Mouse (Mus musculus) left cerebral cortex, adult 18-20 months (tissue): Measurements from ENCODE around the gene Icmt. TPM values are rescaled to one million over a fixed set of nuclear protein-coding genes. Genes with fewer than 3 reads are reported as not detected.

Experiments
- DNase-seq, 2 experiments: peaks; one replicate each; pipeline ENCODE4 v3.0.0; 2021 to 2022; ENCODE audit warnings: low spot score in 2 of 2, mixed read lengths in 1 of 2
- total RNA-seq, 2 experiments: library from RNA; stranded (reverse); gene quantifications; 2 replicates each; pipeline ENCODE4 v1.2.3; 2021

The Icmt gene
- total RNA-seq, 2 experiments from 2014 or later, result 49.8 to 58.4 TPM

DNA sequence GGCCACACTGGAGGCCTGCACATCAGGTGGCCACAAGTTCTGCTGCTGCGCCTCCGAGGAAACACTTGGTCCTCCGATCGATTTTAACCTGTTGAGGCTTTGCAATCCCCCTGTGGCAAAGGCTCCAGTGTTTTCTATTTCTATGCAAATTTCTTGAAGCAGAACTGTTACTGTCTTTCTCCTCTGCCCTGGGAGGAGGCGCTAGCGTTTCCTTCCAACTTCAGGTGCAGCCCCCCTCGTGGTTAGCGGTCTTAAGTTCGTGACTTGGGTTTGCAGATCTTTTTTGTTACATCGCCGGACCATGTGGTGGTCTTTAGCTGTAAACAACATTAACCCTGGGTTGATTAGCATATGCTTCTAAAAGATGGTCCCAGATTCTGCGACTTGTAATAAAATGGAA lies 36.6 kb downstream of the Icmt start:
- DNase-seq, result no peak

DNA sequence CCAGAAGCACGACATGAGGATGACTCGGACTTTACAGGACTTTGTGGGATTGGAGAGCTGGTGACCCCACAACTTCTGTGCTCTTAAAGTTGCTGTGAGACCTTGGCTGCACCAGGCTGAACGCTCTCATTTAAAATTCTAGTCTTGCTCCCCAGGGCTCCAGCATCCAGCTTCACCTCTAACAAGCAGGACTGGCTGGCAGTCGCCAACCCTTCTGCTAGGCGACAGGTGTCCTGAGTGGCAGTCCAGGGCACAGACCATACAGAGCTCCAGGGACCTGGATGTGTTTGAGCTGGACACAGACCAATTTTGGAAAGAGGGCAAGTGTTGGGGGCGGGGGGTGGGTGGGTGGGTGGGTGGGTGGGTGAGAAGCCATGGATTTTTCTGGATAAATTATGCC lies 40.7 kb downstream of the Icmt start:
- DNase-seq, result no peak

DNA sequence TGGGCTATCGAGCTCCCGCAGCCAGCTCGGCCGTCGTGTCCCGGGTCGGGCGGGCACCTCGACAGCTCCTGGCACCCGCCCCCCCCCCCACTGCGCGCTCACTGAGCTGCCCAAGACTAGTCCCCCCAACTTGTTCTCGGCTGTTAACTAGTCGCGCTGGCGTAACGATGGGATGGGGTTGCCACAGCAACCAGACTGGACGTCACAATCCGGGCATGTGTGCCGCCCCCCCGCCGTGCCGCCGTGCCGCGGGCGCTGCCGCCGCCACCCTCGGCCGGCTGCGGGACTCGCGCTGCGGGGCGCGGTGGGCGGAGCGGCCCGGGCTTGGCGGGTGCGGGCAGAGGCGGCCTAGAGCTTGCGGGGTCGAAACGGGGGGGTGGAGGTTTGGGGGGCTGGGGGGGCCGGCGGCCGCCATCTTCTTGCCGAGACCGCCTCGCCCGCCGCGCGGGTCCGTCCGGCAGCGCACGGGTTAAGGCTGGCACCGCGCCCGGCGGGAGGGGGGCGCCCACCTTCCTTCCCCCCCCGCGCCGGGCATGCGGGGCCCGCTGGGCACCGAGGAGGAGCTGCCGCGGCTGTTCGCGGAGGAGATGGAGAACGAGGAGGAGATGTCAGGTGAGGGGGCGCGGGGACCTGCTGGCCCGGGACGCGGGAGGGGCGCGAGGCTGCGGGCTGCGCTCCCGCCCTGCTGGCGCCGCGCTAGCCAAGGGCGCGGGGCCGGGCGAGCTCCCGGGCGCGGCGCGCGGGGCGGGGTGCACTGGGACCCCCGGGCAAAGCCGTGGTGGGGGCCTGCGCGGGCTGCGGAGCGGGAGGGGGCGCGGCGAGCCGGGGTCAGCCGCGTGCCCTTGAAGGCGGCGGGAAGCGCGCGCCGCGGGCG lies 41.6 kb downstream of the Icmt start, which contains the start of gene Chd5:
Gene Chd5 (plus strand): TSS at position 233 of the 874 bp plus-strand sequence.
- peak; percentile 69 to 80 for DNase-seq

DNA sequence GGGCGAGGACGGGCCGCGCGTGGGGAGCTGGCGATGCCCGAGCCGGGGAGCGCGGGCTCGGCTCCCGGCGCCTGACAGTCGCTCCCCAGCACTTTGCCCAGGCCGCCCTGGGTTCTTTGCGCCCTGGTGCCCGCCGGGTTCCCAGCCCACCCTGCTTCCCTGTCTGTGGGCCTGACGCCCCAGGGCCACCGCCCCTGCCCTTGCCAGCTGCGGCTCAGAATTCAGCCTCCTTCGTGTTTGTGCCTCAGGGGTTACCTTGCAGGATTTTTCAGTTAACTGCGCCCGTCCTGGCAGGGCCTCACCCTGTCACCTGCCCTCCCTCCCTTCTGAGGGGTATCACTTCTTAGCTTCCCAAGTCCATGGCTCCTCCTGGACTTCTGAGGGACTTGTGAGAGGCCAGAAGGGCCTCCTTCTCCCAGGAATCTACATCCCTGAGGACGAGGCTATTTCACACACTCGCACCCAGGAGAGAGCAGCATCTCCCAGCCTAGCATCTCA lies 42.3 kb downstream of the Icmt start:
- DNase-seq, result no peak

DNA sequence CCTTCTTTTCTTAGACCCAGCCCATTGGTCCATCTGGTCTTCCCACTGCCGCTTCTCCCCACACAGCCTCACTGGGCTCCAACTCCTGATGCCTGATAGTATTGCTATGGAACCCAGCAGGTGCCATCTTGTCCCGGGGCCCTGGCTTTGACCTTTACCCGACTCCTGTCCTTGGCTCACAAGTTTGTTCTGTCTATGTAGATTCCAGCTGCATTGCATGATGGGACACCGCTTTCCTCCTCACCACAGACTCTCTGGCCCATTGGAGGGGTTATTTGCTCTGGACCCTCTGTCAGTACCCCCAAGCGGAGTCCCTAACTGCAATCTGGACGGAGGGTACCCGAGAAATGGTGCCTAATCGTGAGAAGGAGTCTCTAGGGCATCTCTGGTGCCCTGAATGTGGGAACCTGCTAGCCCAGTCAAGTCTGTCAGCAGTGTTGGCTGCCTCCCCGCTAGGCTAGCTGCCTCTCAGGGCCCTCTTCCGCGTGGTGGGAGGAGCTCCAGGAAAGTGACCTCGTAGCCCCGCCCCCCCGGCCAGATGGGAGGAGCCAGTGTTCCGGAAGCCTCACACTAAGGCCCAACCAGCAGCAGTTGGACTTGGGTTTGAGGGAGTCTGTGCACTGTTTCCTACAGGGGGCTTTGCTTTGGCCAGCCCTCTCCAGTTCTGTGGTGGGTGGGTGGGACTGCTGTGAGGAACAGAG lies 43.7 kb downstream of the Icmt start:
- DNase-seq, result no peak

DNA sequence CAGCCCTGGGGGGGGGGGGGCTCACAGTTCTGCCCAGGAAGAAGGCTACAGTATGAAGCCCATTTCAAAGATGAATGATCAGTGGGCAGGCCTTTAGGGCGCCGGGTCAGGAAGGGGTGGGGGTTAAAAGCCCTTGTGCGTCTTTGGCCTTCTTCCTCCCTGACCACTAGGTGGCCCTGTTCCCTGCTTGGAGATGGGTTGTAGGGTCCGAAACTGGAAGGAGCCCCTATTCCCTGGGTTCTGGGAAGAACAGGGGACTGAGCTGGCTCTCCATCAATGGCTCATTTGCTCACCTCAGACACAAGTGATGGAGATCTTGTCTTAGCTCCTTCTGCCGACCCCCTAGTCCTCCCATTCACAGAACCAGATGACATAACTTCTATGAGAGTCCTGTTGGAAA lies 46.3 kb downstream of the Icmt start:
- peak in 1 of 2 experiments; percentile 35 for DNase-seq

DNA sequence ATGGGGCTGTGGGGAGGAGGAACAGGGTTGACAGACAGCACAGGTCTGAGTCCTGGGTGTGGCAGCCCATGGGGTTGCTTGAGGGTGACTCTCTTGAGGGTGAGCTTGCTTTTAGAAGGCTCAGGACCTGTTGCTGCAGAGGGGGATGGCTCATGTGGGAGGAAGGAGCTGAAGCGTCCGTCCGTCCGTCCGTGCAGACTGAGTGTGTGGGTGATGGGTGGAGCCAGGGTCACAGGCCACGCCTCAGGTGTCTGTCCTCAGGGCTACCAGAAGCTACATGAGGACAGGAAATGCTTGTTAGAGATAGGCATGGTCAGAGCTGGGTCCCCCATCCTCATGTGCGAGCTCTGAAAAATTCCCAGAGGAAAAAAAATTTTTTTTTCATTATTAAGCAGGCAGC lies 47.6 kb downstream of the Icmt start:
- DNase-seq, result no peak

DNA sequence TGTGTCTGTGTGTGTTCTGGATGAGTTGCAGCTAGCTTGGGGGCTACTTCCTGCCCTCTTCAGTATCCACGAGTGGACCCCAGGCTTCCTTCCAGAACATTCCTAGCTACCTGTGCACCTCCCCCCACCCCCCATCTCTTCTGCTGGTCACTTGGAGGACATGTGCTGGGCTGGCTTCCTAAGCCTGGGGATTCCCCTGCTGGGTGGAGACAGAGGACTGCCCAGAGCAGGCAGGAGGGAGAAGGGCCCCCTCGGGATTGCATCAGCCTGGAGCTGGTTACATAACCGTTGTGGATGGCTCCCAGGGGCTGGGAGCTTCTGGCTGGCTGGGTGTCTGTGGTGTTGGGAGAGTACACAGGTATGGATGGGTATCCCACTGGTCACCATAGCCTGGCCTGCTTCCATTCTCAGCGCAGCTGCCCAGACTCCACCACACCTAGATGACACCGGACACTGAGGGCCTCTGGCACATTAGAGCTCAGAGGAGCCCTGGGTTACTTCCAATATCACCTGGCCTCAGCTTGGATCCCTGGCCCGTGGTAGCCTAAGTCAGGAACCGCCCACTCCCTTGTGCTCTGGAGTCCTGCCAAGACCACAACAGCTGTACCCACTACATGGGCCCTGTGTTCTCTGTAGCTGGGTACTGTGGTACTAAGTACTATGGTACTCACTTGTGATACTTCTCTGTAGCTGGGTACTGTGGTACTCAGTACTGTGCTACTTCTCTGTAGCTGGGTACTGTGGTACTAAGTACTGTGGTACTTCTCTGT lies 48.3 kb downstream of the Icmt start:
- peak; percentile 61 to 71 for DNase-seq

DNA sequence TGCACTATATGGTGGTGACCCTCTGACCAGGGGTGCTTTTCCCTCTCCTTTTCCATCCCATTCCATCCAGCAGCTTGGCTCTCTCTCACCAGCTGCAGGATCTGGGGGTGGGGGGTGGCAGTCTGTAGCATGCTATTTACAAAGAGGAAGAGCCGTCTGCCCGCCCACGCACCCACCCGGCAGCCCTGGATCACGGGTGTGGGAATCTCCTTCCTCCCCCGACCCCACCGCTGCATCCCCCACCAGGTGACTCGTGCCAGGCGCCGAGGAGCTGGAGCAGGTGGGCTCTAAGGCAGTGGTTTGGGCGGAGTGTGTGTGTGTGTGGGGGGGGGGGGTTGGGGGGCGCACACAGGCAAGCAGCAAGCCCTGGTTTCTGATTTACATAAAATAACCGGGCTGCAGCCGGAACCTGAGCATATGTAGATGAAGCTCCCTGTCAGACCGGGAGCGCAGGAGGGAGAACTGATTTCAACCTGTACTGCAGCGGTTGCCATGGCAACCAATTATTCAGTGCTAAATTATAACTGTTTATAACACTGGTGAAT lies 52.9 kb downstream of the Icmt start:
- peak; percentile 68 to 80 for DNase-seq

DNA sequence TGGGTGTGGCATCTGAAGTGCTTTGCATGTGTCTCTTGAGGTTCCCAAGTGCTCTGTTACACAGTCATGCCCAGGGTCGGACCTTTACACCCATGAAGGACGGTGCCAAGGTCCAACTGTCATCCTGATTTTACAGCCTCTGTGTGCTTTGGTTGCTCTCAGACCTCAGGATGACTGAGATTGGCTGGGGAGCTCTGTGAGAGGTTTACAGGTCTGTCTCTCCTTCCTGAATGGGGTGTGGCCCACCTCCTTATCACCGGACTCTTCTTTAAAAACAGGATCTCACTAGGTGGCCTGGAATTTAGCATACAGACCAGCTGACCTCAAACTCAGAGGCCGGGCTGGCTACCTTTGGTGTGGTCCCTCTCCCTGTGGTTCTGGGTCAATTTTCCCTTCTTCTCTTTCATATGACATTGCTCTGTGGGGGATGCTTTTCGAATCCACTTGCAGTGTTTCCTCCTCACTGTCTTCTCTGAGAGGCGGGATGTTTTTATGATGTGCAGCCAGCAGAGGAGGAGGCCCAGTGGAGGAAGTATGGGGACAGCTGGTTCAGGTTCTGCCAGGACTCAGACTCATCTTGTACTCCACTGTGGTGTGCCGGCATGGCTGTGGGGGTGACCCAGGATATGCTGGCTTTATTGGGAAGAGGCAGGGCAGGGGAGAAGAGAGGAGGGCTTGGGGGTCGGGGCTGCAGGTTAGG lies 53.8 kb downstream of the Icmt start:
- peak; percentile 51 to 59 for DNase-seq

DNA sequence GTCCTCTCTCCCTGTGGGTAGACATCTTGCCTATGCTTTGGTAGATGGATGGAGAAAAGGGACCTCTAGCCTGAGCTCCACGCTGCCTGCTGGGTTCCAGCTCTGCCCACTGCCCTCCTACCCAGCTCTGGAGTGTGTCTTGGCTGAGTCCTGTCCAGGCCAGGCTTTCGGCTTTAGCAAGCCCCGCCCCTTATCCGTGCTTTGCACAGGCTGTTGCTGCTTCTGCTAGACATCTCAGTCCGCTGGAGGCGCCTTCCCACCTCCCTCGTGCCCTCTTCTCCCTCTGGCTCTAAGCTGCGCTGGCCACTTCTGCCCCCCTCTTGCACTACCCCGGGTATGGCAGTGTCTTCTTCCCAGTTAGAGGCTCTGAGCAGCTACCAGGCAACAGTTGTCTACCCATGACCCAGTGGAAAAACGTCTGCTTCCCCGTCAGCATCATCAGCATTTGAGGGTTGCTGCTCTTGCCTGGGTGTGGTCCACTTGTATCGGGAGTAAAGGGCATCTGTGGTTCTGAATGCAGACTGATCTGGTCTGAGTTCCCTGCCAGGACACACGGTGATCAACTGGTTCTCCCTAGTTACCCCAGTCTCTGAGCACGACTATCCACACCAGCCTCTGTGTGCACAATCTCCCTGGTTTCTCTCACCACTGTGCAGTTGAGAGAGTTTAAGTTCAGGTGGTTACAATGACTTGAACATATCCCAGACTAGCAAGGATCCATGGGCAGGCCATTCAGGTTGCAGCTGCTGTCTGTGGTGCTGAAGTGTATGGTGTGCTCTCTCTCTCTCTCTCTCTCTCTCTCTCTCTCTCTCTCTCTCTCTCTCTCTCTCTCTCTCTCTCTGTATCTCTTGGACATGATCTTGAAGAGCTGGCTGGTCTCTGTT lies 54.6 kb downstream of the Icmt start:
- peak; percentile 48 to 57 for DNase-seq

DNA sequence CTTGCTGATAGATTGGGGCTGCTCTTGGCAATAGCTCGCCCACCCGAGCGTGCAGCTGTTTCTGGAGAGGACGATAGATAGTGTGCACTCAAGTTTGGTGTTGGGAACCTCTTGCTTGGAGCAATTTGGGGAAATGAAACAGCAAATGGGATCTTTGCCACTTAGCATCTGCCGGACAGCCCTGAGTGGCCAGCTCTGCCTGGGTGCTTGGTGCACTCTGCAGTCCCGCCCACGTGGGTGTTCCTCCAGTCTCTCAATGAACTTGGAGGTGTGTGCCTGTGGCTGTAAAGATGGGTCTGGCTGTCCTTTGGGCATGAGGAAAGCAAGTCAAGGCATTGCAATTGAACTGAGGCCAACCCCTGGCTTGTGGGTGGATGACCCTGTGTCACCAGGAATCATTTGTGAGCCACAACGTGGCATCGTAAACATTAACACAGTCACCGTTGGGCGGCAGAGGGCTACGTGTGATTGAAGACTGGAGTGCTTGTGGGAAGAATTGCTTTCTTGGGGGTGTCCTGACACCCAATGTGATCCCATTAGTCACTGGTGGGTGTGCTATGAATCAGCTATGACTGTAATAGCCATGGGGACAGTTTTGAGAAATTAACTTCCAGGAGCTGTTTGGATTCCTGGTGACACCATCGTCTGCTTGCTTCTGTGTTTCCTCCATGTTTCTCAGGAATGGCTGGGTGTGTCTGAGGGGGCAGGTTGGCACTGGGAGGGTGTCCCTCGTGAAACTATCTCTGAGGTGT lies 57.0 kb downstream of the Icmt start:
- DNase-seq, result peak in 1 of 2 experiments; percentile 28

DNA sequence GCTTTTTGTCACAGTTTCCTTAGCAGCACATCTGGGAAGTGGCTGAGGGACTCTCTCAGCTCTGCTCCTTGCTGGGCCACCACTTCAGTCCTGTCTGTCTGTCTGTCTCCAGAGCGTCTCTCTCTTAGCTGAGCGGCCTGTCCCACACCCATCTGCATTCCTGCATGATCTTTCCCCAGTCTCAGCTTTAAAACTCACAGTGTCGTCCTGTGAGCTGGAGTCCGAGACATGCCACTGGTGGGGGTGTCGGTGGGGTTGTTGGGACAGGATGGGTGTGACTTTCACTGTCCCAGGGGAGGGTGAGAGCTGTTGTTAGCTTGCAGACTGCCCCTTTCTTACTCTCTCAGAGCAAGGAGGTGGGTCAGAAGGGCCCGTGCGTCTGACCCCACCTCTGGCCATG lies 58.6 kb downstream of the Icmt start:
- no peak for DNase-seq

Other genes with a start within 250 kb of the Icmt start
- 10 to 100 TPM; 80.0 to 91.9 TPM for gene Plekhg5, start 224.7 kb upstream of the Icmt start, total RNA-seq
- 10 to 100 TPM; 19.0 to 20.7 TPM for gene Tnfrsf25, start 181.3 kb upstream of the Icmt start, total RNA-seq
- gene Espn, start 144.9 kb upstream of the Icmt start, total RNA-seq, result 1 to 10 TPM; 3.0 to 3.4 TPM
- not detected for gene Hes2, start 138.4 kb upstream of the Icmt start, total RNA-seq
- 100 to 1,000 TPM; 328 to 345 TPM for gene Acot7, start 119.1 kb upstream of the Icmt start, total RNA-seq
- 10 to 100 TPM; 26.8 to 33.4 TPM for gene Gpr153, start 23.0 kb upstream of the Icmt start, total RNA-seq
- not detected for gene Hes3, start 5.6 kb upstream of the Icmt start, total RNA-seq
- 10 to 100 TPM; 18.9 to 20.8 TPM for gene Rnf207, start 21.8 kb downstream of the Icmt start, total RNA-seq
- 100 to 1,000 TPM; 162 to 191 TPM for gene Rpl22, start 28.5 kb downstream of the Icmt start, total RNA-seq
- 100 to 1,000 TPM; 172 to 179 TPM for gene Chd5, start 41.4 kb downstream of the Icmt start, total RNA-seq
- gene Nphp4, start 179.5 kb downstream of the Icmt start, total RNA-seq, result 10 to 100 TPM; 18.4 to 23.9 TPM
- 100 to 1,000 TPM; 382 to 428 TPM for gene Kcnab2, start 180.6 kb downstream of the Icmt start, total RNA-seq